Mouse (Mus musculus) neural tube, embryonic 14.5 days (tissue): Measurements from ENCODE around the gene Dffb. TPM values are rescaled to one million over a fixed set of nuclear protein-coding genes. Genes with fewer than 3 reads are reported as not detected.

ENCODE experiments used
- ATAC-seq: fragments of 200-750 bp; cut with Nextera tagmentation; 2 replicates; pipeline ENCODE4 v1.8.0; 2017; ENCODE audit warnings: low read depth, mild to moderate bottlenecking, moderate TSS enrichment, moderate library complexity
- H3K27ac ChIP-seq: fragments of 300-500 bp; sonication (generic); 2 replicates; pipeline ENCODE4 v1.5.1; 2014; ENCODE audit warnings: low read depth, mild to moderate bottlenecking, control low read depth, low read length, moderate library complexity, mixed read lengths
- H3K27me3 ChIP-seq: fragments of 300-500 bp; sonication (generic); 2 replicates; pipeline ENCODE4 v1.6.1; 2014; ENCODE audit warnings: low read length; ENCODE audit not compliant: control insufficient read depth, insufficient read depth
- H3K36me3 ChIP-seq: fragments of 300-500 bp; sonication (generic); 2 replicates; pipeline ENCODE4 v1.6.1; 2014; ENCODE audit warnings: low read length, mixed read lengths; ENCODE audit not compliant: control insufficient read depth, insufficient read depth
- H3K4me1 ChIP-seq: fragments of 300-500 bp; sonication (generic); 2 replicates; pipeline ENCODE4 v1.6.1; 2014; ENCODE audit warnings: low read length; ENCODE audit not compliant: control insufficient read depth, insufficient read depth
- H3K4me2 ChIP-seq: fragments of 300-500 bp; sonication (generic); 2 replicates; pipeline ENCODE4 v1.6.1; 2014; ENCODE audit warnings: mild to moderate bottlenecking, low read depth, low read length, control low read depth
- H3K4me3 ChIP-seq: fragments of 300-500 bp; sonication (generic); 2 replicates; pipeline ENCODE4 v1.5.1; 2014; ENCODE audit warnings: low read depth, low read length, control low read depth, mixed read lengths
- H3K9ac ChIP-seq: fragments of 300-500 bp; sonication (generic); replicated peaks from 2 replicates; pipeline ENCODE4 v1.6.1; 2014; ENCODE audit warnings: low read depth, mild to moderate bottlenecking, control low read depth, low read length, mixed read lengths
- H3K9me3 ChIP-seq: fragments of 300-500 bp; sonication (generic); 2 replicates; pipeline ENCODE4 v1.6.1; 2016; ENCODE audit warnings: low read length; ENCODE audit not compliant: control insufficient read depth
- WGBS: fragments of 180-500 bp; shearing (Covaris S2); extraction: QIAGEN DNeasy Blood & Tissue Kit; methylation state at CpG from one replicate; pipeline ENCODE4 v1.1.7; 2014; 5-methylcytosine and 5-hydroxymethylcytosine counted together
- polyA plus RNA-seq: library from polyadenylated mRNA; unstranded; fragments of >200 nt; fragmentation: Nextera tagmentation; extraction: Ambion mirVana; gene quantifications from 2 replicates; pipeline ENCODE4 v1.2.1, GENCODE M21; 2014

Dffb gene
- polyA plus RNA-seq, 1 experiment from 2014 or later: 12.5 TPM

DNA sequence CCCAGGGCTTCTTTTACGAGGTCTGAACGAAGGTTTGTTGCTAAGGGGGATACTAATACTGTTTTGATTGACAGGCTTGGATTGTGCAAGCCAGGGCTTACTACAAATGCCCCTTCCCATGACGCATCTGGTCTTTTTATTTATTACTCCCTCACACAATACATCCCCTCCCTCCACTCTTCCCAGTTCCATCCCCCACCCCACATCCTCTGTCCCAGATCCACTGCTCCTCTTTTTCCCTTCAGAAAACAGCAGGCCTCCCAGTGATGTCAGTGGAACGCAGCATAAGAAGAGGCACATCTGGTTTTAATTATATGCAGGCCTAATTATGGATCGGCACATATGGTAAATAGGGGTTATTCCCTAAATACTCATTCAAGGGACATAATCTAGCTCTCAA, 23.2 kb downstream of the Dffb start:
- no peak overlapping the region for H3K9ac ChIP-seq
- peak overlapping the region; percentile 49; the same call in 1 of the 2 replicates for H3K27ac ChIP-seq
- H3K9me3 ChIP-seq: no peaks in the 10 kb centered on the region
- no peak overlapping the region for H3K4me3 ChIP-seq
- no peak overlapping the region for H3K4me2 ChIP-seq
- WGBS: 20% methylated on average over 5 of the region's 5 CpGs
- H3K27me3 ChIP-seq: no peaks in the 10 kb centered on the region
- peak; percentile 54; the same call in 1 of the 2 replicates for ATAC-seq
- peaks cover 11% of the 10 kb centered on the region; the same call in 1 of the 2 replicates for H3K4me1 ChIP-seq
- no peaks in the 10 kb centered on the region for H3K36me3 ChIP-seq

DNA sequence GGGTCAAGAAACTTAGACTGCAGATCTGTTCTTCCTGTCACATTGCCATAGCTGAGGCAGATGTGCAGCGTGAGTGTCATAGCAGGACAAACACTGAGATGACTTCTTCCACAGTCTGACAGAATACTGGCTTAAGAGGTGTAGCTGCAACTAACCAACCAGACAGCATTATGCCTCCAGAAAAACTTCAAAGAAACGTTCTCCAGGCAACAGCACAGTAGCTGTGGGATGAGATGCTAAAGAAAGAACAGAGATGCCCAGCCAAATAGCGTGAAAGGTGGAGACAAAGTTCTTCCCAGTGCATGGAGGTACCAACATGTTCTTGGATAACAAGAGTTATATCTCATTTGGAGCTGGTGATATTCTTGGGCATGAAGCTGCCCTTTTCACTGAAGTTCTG, 23.8 kb downstream of the Dffb start:
- H3K36me3 ChIP-seq: no peaks in the 10 kb centered on the region
- no peak for ATAC-seq
- peaks cover 6% of the 10 kb centered on the region; the same call in 1 of the 2 replicates for H3K4me1 ChIP-seq
- no peak overlapping the region for H3K4me2 ChIP-seq
- H3K27me3 ChIP-seq: no peaks in the 10 kb centered on the region
- H3K9ac ChIP-seq: no peak overlapping the region
- no peaks in the 10 kb centered on the region for H3K9me3 ChIP-seq
- no peak overlapping the region for H3K4me3 ChIP-seq
- peak overlapping the region; percentile 49; the same call in 1 of the 2 replicates for H3K27ac ChIP-seq
- 60% methylated on average over 3 of the region's 3 CpGs for WGBS

DNA sequence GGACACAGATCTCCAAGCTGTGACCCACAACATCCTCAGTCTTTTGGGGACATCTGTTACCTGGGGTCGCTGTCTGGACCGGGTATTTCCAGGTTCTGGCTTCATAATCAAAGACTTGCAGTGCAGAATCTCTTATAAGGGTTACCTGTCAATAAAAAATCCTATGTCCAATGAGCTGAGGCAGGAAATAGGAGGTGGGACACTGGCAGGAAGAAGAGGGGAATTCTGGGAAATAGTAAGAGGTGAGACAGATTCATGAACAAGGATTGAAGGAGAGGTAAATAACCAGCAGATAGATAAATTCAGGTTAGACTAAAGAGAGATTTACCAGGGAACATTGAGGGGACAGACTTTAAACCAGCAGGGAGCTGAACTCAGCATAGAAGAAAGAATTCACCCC, 24.6 kb downstream of the Dffb start:
- Histone ChIP-seq H3K4me1 (peaks cover 4% of the 10 kb centered on the region; the same call in 1 of the 2 replicates), H3K9me3 (no peaks in the 10 kb centered on the region), H3K4me3 (no peak overlapping the region), H3K27me3 (no peaks in the 10 kb centered on the region), H3K4me2 (no peak overlapping the region), H3K9ac (no peak overlapping the region), H3K27ac (no peak overlapping the region), H3K36me3 (no peaks in the 10 kb centered on the region)
- ATAC-seq: no peak
- 75% methylated on average over 2 of the region's 2 CpGs for WGBS

DNA sequence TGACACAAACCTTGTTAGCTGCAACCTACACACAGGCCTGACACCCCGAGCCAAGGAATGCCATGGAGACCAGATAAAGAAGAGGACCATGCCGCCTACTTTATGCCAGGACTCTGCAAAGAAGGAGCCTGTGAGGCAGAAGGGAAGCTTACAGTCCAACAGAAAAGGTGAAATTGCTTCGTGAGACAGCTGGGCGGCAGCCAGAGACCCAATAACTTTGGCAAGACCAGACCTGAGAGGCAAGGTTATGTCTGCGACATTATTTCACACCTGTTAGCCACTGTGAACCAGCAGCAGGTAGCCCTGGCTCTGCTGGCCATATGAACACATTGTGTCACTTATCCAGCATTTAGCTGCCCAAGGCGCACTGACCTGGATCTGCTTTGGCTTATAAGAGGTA, 29.2 kb downstream of the Dffb start:
- H3K27ac ChIP-seq: no peak overlapping the region
- H3K36me3 ChIP-seq: no peaks in the 10 kb centered on the region
- H3K27me3 ChIP-seq: no peaks in the 10 kb centered on the region
- H3K9ac ChIP-seq: no peak overlapping the region
- H3K4me2 ChIP-seq: no peak overlapping the region
- H3K9me3 ChIP-seq: no peaks in the 10 kb centered on the region
- peaks cover 10% of the 10 kb centered on the region for H3K4me1 ChIP-seq
- WGBS: 89% methylated on average over 6 of the region's 6 CpGs
- H3K4me3 ChIP-seq: no peak overlapping the region
- no peak for ATAC-seq

DNA sequence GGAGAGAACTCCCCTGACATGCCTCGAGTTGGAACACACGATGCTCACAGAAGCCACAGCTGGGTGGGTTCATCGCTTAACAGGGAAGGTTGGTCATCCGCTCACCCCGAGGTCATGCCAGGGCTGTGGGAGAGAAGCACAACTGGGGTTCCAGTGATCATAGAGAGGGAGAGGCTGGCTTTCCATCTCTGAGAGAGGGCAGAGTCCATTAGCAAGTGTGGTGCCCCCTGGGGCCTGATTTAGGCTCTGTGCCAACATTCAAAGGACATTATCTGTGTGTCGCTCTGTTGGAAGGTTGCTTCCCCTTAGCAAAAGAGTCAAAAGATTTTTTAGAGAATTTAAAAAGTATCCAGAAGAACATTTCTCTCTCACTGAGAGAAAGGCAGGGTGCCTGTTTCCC, 30.7 kb downstream of the Dffb start:
- 56% methylated on average over 6 of the region's 6 CpGs for WGBS

DNA sequence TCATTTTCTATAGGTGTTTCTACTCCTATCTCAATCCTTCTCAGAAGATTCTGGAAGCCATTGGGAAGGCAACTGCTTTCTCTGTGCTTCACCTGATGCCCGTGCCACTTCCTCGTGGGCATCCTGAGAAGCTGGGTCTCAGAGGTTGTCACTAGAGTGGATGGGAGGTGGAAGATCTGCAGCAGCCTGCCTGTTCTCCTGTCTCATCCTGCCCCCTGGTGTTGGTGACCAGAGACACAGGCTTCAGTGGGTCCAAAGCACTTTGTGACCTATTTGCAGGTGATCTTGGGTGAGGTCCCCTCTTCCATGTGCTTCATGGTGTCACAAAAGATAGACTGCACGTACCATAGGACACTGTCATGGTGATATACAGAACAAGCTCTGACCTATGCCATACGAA, 31.7 kb downstream of the Dffb start:
- H3K4me1 ChIP-seq: peaks cover 10% of the 10 kb centered on the region
- WGBS: 55% methylated on average over 4 of the region's 4 CpGs
- no peak overlapping the region for H3K4me2 ChIP-seq
- H3K9ac ChIP-seq: no peak overlapping the region
- H3K4me3 ChIP-seq: no peak overlapping the region
- H3K36me3 ChIP-seq: no peaks in the 10 kb centered on the region
- H3K27me3 ChIP-seq: no peaks in the 10 kb centered on the region
- peak; percentile 41 for ATAC-seq
- no peaks in the 10 kb centered on the region for H3K9me3 ChIP-seq
- H3K27ac ChIP-seq: no peak overlapping the region

More for the DNA sequence above, 30.7 kb downstream of the Dffb start:
- Histone ChIP-seq H3K27ac (no peak overlapping the region), H3K27me3 (no peaks in the 10 kb centered on the region), H3K9ac (no peak overlapping the region), H3K4me2 (no peak overlapping the region), H3K4me3 (no peak overlapping the region), H3K4me1 (peaks cover 10% of the 10 kb centered on the region), H3K9me3 (no peaks in the 10 kb centered on the region), H3K36me3 (no peaks in the 10 kb centered on the region)
- no peak for ATAC-seq

DNA sequence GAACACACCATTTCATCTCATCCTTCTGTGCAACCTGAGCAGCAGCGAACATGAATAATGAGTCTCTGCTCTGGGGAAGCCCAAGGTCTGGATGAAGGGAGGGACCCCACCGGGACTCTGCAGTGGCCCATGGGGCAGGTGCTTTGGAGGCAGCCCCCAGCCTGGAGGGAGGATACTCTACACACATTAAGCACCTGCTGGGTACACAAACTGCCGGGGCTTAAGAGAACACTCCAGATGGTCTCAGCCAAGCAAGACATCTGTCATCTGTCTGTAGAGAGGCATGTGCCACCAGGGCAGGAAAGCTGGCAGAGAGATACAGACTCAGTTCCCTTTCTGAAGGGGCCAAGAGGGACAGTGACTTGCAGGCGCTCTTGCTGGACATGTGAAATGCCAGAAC, 45.0 kb downstream of the Dffb start:
- no peaks in the 10 kb centered on the region for H3K9me3 ChIP-seq
- no peaks in the 10 kb centered on the region for H3K36me3 ChIP-seq
- H3K27me3 ChIP-seq: no peaks in the 10 kb centered on the region
- ATAC-seq: no peak
- no peak overlapping the region for H3K4me2 ChIP-seq
- no peak overlapping the region for H3K9ac ChIP-seq
- H3K4me3 ChIP-seq: no peak overlapping the region
- H3K27ac ChIP-seq: no peak overlapping the region
- no peaks in the 10 kb centered on the region for H3K4me1 ChIP-seq
- 58% methylated on average over 4 of the region's 4 CpGs for WGBS

DNA sequence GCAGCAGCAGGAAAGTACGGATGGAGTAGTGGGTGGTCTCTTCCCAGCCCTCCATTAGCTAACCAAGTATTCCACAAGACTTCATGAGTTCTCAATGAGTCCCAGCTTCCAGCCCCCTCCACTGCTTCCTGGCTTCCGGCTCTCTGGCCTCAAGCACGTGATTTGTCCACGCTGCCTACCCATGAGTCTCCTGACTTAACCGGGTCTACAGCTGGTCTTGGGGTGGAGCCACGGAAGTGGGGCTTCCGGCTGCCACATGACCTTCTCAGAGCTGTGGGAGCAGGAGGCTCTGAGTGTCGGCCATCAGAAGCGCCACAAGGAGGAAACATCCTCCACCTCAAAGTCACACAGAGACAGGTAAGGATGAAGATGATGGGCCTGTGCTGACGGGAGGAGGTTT, 45.5 kb downstream of the Dffb start:
- no peaks in the 10 kb centered on the region for H3K9me3 ChIP-seq
- no peak overlapping the region for H3K4me3 ChIP-seq
- no peak overlapping the region for H3K27ac ChIP-seq
- H3K36me3 ChIP-seq: no peaks in the 10 kb centered on the region
- 76% methylated on average over 10 of the region's 10 CpGs for WGBS
- H3K4me1 ChIP-seq: no peaks in the 10 kb centered on the region
- no peak for ATAC-seq
- H3K4me2 ChIP-seq: no peak overlapping the region
- no peak overlapping the region for H3K9ac ChIP-seq
- no peaks in the 10 kb centered on the region for H3K27me3 ChIP-seq

DNA sequence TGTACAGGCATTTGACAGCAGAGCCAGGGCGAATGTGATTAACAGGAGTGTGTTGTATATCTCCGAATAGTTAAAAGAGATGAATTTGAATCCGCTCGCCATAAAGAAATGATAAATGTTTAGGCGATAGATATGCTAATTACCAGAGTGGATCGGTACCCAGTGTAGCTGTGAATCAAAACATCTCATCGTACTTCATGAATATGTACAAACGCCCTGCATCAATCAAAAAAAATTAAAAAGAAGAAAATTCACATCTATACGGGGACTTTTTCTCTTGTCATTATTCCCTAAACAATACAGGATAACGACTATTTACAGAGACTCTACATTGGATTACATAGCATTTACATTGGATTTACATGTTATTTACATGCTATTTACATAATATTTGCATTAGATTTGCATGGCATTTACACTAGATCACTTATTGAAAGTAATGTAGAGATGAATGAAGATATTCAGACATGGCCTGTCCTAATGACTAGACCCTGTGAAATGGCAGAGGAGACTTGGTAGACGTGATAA, 46.1 kb downstream of the Dffb start:
- Histone ChIP-seq H3K4me3 (no peak overlapping the region), H3K4me2 (no peak overlapping the region), H3K9me3 (no peaks in the 10 kb centered on the region), H3K4me1 (no peaks in the 10 kb centered on the region), H3K27ac (no peak overlapping the region), H3K9ac (no peak overlapping the region), H3K36me3 (no peaks in the 10 kb centered on the region), H3K27me3 (no peaks in the 10 kb centered on the region)
- ATAC-seq: no peak
- 53% methylated on average over 11 of the region's 11 CpGs for WGBS
